Mouse (Mus musculus) bone marrow macrophage, adult 2 months (primary cell): ENCODE measurements around the gene Cask.

Source experiments
- CTCF ChIP-seq: IDR thresholded peaks from 2 replicates; pipeline ENCODE4 v1.5.1; 2012; ENCODE audit warnings: low read depth, mild to moderate bottlenecking, low read length, moderate library complexity
- POLR2A ChIP-seq: IDR thresholded peaks from 2 replicates; pipeline ENCODE4 v1.6.1; 2012; ENCODE audit warnings: mild to moderate bottlenecking, low read depth, low read length, borderline replicate concordance

- TF ChIP-seq CTCF (no peak), POLR2A (no peak)
Measured at GRCm38 (mm10) chrX:13489761-13490160, 361.4 kb downstream of the Cask start.
